Mouse (Mus musculus) kidney, embryonic 16.5 days (tissue): ENCODE measurements around the gene Arhgap45. TPM values are rescaled to one million over a fixed set of nuclear protein-coding genes. Genes with fewer than 3 reads are reported as not detected.

Experiments
- ATAC-seq: fragments of 200-750 bp; cut with Nextera tagmentation; 2 replicates; pipeline ENCODE4 v1.8.0; 2017; ENCODE audit warnings: moderate TSS enrichment; ENCODE audit not compliant: low FRiP score, low TSS enrichment
- H3K27ac ChIP-seq: fragments of 300-500 bp; sonication (generic); 2 replicates; pipeline ENCODE4 v1.5.1; 2014; ENCODE audit warnings: low read length
- H3K27me3 ChIP-seq: fragments of 300-500 bp; sonication (generic); 2 replicates; pipeline ENCODE4 v1.6.1; 2014; ENCODE audit warnings: low read length, control low read depth, mixed read lengths; ENCODE audit not compliant: insufficient read depth
- H3K36me3 ChIP-seq: fragments of 300-500 bp; sonication (generic); 2 replicates; pipeline ENCODE4 v1.6.1; 2014; ENCODE audit warnings: low read length, control low read depth, mixed read lengths; ENCODE audit not compliant: insufficient read depth
- H3K4me1 ChIP-seq: fragments of 300-500 bp; sonication (generic); 2 replicates; pipeline ENCODE4 v1.6.1; 2014; ENCODE audit warnings: low read length, control low read depth, mixed read lengths; ENCODE audit not compliant: insufficient read depth
- H3K4me2 ChIP-seq: fragments of 300-500 bp; sonication (generic); replicated peaks from 2 replicates; pipeline ENCODE4 v1.6.1; 2014; ENCODE audit warnings: low read depth, low read length
- H3K4me3 ChIP-seq: fragments of 300-500 bp; sonication (generic); 2 replicates; pipeline ENCODE4 v1.5.1; 2014; ENCODE audit warnings: mild to moderate bottlenecking, low read length
- H3K9ac ChIP-seq: fragments of 300-500 bp; sonication (generic); replicated peaks from 2 replicates; pipeline ENCODE4 v1.6.1; 2014; ENCODE audit warnings: low read length
- H3K9me3 ChIP-seq: fragments of 300-500 bp; sonication (generic); 2 replicates; pipeline ENCODE4 v1.6.1; 2016; ENCODE audit warnings: low read length, control low read depth
- WGBS: fragments of 180-500 bp; shearing (Covaris S2); extraction: QIAGEN DNeasy Blood & Tissue Kit; methylation state at CpG from one replicate; pipeline ENCODE4 v1.1.7; 2014; 5-methylcytosine and 5-hydroxymethylcytosine counted together
- polyA plus RNA-seq: library from polyadenylated mRNA; unstranded; fragments of >200 nt; fragmentation: Nextera tagmentation; extraction: Ambion mirVana; gene quantifications from 2 replicates; pipeline ENCODE4 v1.2.1, GENCODE M21; 2015

The Arhgap45 gene
- 10.5 and 11.3 TPM in 2 replicates for polyA plus RNA-seq

DNA sequence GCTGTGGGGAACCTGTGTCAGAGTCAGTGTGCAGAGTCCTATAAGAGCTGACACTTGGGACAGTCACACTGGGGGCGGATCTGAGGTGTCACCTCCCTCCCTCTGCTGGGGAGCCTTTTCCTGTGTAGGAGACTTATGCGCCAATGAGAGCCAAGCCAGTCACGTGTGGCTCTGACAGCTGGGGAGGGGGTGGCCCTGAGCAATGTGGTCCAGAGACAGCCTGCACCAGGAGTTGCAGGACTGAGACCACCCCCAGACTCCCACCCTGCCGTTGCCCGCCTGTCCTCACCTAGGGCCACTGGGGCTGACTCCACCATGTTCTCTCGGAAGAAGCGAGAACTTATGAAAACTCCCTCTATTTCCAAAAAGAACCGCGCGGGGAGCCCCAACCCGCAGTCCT is at the start of gene Arhgap45:
TSS of gene Arhgap45 (plus strand) at position 143 of the 400 bp plus-strand sequence.
- Histone ChIP-seq H3K4me3 (no peak within 1 kb of the TSS), H3K9me3 (no peaks in the 10 kb centered on the region), H3K4me1 (peaks cover 19% of the 10 kb centered on the region), H3K27me3 (peaks cover 33% of the 10 kb centered on the region), H3K4me2 (no peak within 1 kb of the TSS), H3K36me3 (no peaks in the 10 kb centered on the region), H3K27ac (no peak within 1 kb of the TSS), H3K9ac (no peak within 1 kb of the TSS)
- no peak for ATAC-seq
- 69% methylated on average over 11 of the region's 11 CpGs for whole genome bisulfite sequencing

- Histone ChIP-seq H3K9ac (no peak overlapping the region), H3K4me2 (no peak overlapping the region), H3K4me1 (peaks cover 9% of the 10 kb centered on the region), H3K4me3 (no peak overlapping the region), H3K27me3 (peaks cover 7% of the 10 kb centered on the region), H3K9me3 (no peaks in the 10 kb centered on the region), H3K36me3 (peaks cover 57% of the 10 kb centered on the region), H3K27ac (no peak overlapping the region)
- no peak for ATAC-seq
- 98% methylated on average over 5 of the region's 5 CpGs for WGBS
Observed at GRCm38 (mm10) chr10:79966886-79967400, 49.5 kb upstream of the Arhgap45 start.

GRCm38 (mm10) chr10:79968181-79968580 is 48.3 kb upstream of the Arhgap45 start:
- no peak for ATAC-seq
- H3K4me1 ChIP-seq: peaks cover 15% of the 10 kb centered on the region
- WGBS: 85% methylated on average over 1 of the region's 1 CpGs
- peaks cover 49% of the 10 kb centered on the region for H3K36me3 ChIP-seq
- no peak overlapping the region for H3K9ac ChIP-seq
- H3K27ac ChIP-seq: no peak overlapping the region
- H3K4me3 ChIP-seq: no peak overlapping the region
- no peak overlapping the region for H3K4me2 ChIP-seq
- H3K9me3 ChIP-seq: no peaks in the 10 kb centered on the region
- peaks cover 13% of the 10 kb centered on the region for H3K27me3 ChIP-seq

GRCm38 (mm10) chr10:79969124-79969568 is 47.3 kb upstream of the Arhgap45 start:
- Histone ChIP-seq H3K9ac (no peak overlapping the region), H3K27ac (no peak overlapping the region), H3K27me3 (peaks cover 13% of the 10 kb centered on the region), H3K4me1 (peaks cover 15% of the 10 kb centered on the region), H3K36me3 (peaks cover 40% of the 10 kb centered on the region), H3K9me3 (no peaks in the 10 kb centered on the region), H3K4me2 (no peak overlapping the region), H3K4me3 (no peak overlapping the region)
- 14% methylated on average over 3 of the region's 3 CpGs for WGBS
- no peak for ATAC-seq

GRCm38 (mm10) chr10:79970415-79971182 is 45.9 kb upstream of the Arhgap45 start, which contains the start of gene Grin3b:
TSS of gene Grin3b (plus strand) at chr10:79970715.
- ATAC-seq: peak; percentile 24
- peaks cover 13% of the 10 kb centered on the region for H3K27me3 ChIP-seq
- peaks cover 35% of the 10 kb centered on the region for H3K36me3 ChIP-seq
- peak within 1 kb of the TSS; percentile 86 for H3K4me2 ChIP-seq
- no peak within 1 kb of the TSS for H3K27ac ChIP-seq
- H3K9me3 ChIP-seq: no peaks in the 10 kb centered on the region
- peaks cover 15% of the 10 kb centered on the region for H3K4me1 ChIP-seq
- H3K4me3 ChIP-seq: peak within 1 kb of the TSS; percentile 47
- 7% methylated on average over 47 of the region's 47 CpGs for WGBS
- H3K9ac ChIP-seq: peak within 1 kb of the TSS; percentile 60

DNA sequence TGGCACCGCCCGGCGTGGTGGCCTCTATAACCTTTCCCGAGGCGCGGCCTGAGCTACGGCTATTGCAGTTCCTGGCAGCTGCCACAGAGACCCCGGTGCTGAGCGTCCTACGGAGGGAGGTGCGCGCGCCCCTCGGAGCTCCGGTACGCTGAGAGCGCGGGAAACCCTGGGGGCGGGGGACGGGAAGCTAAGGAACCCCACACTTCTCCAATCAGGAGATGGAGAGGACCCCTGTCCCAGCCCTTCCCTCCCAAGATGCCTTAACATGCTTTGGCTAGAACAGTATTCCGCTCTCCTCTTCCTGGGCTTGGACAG is 45.3 kb upstream of the Arhgap45 start:
- Histone ChIP-seq H3K4me2 (peak overlapping the region; percentile 86), H3K4me3 (peak overlapping the region; percentile 47), H3K36me3 (peaks cover 35% of the 10 kb centered on the region), H3K27me3 (peaks cover 13% of the 10 kb centered on the region), H3K4me1 (peaks cover 15% of the 10 kb centered on the region), H3K27ac (no peak overlapping the region), H3K9me3 (no peaks in the 10 kb centered on the region), H3K9ac (peak overlapping the region; percentile 60)
- ATAC-seq: peak; percentile 28; the same call in 1 of the 2 replicates
- WGBS: 3% methylated on average over 21 of the region's 21 CpGs

GRCm38 (mm10) chr10:79972831-79973230 is 43.6 kb upstream of the Arhgap45 start:
- Histone ChIP-seq H3K4me2 (no peak overlapping the region), H3K27me3 (peaks cover 13% of the 10 kb centered on the region), H3K4me1 (peaks cover 15% of the 10 kb centered on the region), H3K9me3 (peaks cover 10% of the 10 kb centered on the region), H3K27ac (no peak overlapping the region), H3K9ac (no peak overlapping the region), H3K36me3 (peaks cover 35% of the 10 kb centered on the region), H3K4me3 (no peak overlapping the region)
- ATAC-seq: no peak
- 47% methylated on average over 14 of the region's 14 CpGs for WGBS

DNA sequence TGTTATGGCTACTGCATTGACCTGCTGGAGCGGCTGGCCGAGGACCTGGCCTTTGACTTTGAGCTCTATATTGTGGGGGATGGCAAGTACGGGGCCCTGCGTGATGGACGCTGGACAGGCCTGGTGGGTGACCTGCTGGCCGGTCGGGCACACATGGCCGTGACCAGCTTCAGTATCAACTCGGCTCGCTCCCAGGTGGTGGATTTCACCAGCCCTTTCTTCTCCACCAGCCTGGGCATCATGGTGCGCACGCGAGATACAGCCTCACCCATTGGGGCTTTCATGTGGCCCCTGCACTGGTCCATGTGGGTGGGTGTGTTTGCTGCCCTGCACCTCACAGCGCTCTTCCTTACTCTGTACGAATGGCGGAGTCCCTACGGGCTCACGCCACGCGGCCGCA is 42.4 kb upstream of the Arhgap45 start:
- Histone ChIP-seq H3K36me3 (peaks cover 44% of the 10 kb centered on the region), H3K4me1 (peaks cover 15% of the 10 kb centered on the region), H3K9ac (no peak overlapping the region), H3K4me2 (no peak overlapping the region), H3K9me3 (peaks cover 12% of the 10 kb centered on the region), H3K4me3 (no peak overlapping the region), H3K27ac (no peak overlapping the region), H3K27me3 (peaks cover 13% of the 10 kb centered on the region)
- ATAC-seq: no peak
- 88% methylated on average over 21 of the region's 21 CpGs for WGBS

DNA sequence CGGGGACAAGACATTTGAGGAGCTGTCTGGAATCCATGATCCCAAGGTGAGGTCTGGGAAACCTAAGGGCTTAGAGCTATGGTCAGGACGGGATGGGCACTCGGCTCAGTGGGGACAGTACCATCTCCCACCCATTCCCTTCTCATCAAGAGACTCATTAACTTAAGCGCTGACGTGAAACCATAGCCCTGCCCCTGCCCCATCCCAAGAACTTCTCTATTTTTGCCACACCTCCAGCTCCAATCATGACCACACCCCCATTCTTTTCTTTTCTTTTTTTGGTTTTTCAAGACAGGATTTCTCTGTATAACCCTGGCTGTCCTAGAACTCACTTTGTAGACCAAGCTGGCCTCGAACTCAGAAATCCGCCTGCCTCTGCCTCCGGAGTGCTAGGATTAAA is 41.8 kb upstream of the Arhgap45 start:
- H3K27ac ChIP-seq: no peak overlapping the region
- peaks cover 15% of the 10 kb centered on the region for H3K4me1 ChIP-seq
- peaks cover 48% of the 10 kb centered on the region for H3K36me3 ChIP-seq
- no peak overlapping the region for H3K4me3 ChIP-seq
- no peak for ATAC-seq
- H3K4me2 ChIP-seq: no peak overlapping the region
- WGBS: 76% methylated on average over 8 of the region's 8 CpGs
- peaks cover 12% of the 10 kb centered on the region for H3K9me3 ChIP-seq
- peaks cover 13% of the 10 kb centered on the region for H3K27me3 ChIP-seq
- no peak overlapping the region for H3K9ac ChIP-seq
